Mouse (Mus musculus) embryonic facial prominence, embryonic 14.5 days (tissue): ENCODE results near the gene Foxk1. TPM values are rescaled to one million over a fixed set of nuclear protein-coding genes. Genes with fewer than 3 reads are reported as not detected.
A peak's percentile ranks its signal among the peaks of the same experiment; 100 is the strongest.

Source experiments
- ATAC-seq: fragments of 200-750 bp; cut with Nextera tagmentation; 2 replicates; pipeline ENCODE4 v1.8.0; 2017; ENCODE audit warnings: low read depth, moderate number of reproducible peaks, moderate TSS enrichment
- DNase-seq: peaks from one replicate; pipeline ENCODE4 v3.0.0-alpha.2; 2015; ENCODE audit warnings: low spot score
- H3K27ac ChIP-seq: fragments of 300-500 bp; sonication (generic); replicated peaks from 2 replicates; pipeline ENCODE4 v1.5.1; 2014; ENCODE audit warnings: low read depth, mild to moderate bottlenecking, low read length, moderate library complexity
- H3K27me3 ChIP-seq: fragments of 300-500 bp; sonication (generic); replicated peaks from 2 replicates; pipeline ENCODE4 v1.6.1; 2014; ENCODE audit warnings: low read length; ENCODE audit not compliant: control insufficient read depth, insufficient read depth
- H3K36me3 ChIP-seq: fragments of 300-500 bp; sonication (generic); 2 replicates; pipeline ENCODE4 v1.6.1; 2014; ENCODE audit warnings: low read length, mixed read lengths; ENCODE audit not compliant: control insufficient read depth, insufficient read depth
- H3K4me1 ChIP-seq: fragments of 300-500 bp; sonication (generic); 2 replicates; pipeline ENCODE4 v1.6.1; 2014; ENCODE audit warnings: antibody characterized with exemption, low read length; ENCODE audit not compliant: control insufficient read depth, insufficient read depth
- H3K4me2 ChIP-seq: fragments of 300-500 bp; sonication (generic); 2 replicates; pipeline ENCODE4 v1.6.1; 2014; ENCODE audit warnings: low read depth, mild to moderate bottlenecking, low read length, moderate library complexity, mixed read lengths
- H3K4me3 ChIP-seq: fragments of 300-500 bp; sonication (generic); 2 replicates; pipeline ENCODE4 v1.5.1; 2014; ENCODE audit warnings: low read depth, mild to moderate bottlenecking, low read length
- H3K9ac ChIP-seq: fragments of 300-500 bp; sonication (generic); 2 replicates; pipeline ENCODE4 v1.6.1; 2014; ENCODE audit warnings: low read depth, mild to moderate bottlenecking, low read length, moderate library complexity, mixed read lengths
- H3K9me3 ChIP-seq: fragments of 300-500 bp; sonication (generic); 2 replicates; pipeline ENCODE4 v1.6.1; 2016; ENCODE audit warnings: low read length; ENCODE audit not compliant: control insufficient read depth
- WGBS: fragments of 180-500 bp; shearing (Covaris S2); extraction: QIAGEN DNeasy Blood & Tissue Kit; methylation state at CpG from one replicate; pipeline ENCODE4 v1.1.7; 2014; 5-methylcytosine and 5-hydroxymethylcytosine counted together
- polyA plus RNA-seq: library from polyadenylated mRNA; unstranded; fragments of >200 nt; fragmentation: Nextera tagmentation; extraction: Ambion mirVana; gene quantifications from 2 replicates; pipeline ENCODE4 v1.2.1, GENCODE M21; 2014

Gene Foxk1
- polyA plus RNA-seq, 1 experiment from 2014 or later = 7.5 TPM

DNA sequence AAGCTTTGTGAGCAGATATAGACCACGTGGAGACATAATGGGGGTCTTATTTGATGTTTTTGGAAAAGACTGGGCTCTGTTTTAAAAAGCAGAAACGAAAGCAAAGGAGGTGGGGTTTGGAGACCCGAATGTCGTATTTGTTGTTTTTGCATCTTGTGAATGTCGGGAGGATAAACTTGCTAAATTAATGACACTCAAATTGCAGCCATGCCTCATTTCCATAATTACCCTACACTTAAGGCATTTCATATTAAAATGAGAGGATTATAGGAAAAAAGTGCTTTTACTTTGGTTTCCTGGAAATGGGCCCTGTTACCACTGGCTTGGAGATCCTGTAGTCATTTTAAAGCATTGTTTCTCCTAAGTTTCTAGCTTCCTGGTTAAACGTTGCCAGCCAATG, 7.9 kb downstream of the Foxk1 start:
- peaks cover 16% of the 10 kb centered on the region; the same call in 1 of the 2 replicates for H3K36me3 ChIP-seq
- peaks cover 30% of the 10 kb centered on the region for H3K4me1 ChIP-seq
- no peak for ATAC-seq
- no peak for DNase-seq
- H3K27ac ChIP-seq = no peak overlapping the region
- no peaks in the 10 kb centered on the region for H3K9me3 ChIP-seq
- no peak overlapping the region for H3K4me2 ChIP-seq
- no peaks in the 10 kb centered on the region for H3K27me3 ChIP-seq
- no peak overlapping the region for H3K4me3 ChIP-seq
- WGBS = 47% methylated on average over 6 of the region's 6 CpGs
- no peak overlapping the region for H3K9ac ChIP-seq

DNA sequence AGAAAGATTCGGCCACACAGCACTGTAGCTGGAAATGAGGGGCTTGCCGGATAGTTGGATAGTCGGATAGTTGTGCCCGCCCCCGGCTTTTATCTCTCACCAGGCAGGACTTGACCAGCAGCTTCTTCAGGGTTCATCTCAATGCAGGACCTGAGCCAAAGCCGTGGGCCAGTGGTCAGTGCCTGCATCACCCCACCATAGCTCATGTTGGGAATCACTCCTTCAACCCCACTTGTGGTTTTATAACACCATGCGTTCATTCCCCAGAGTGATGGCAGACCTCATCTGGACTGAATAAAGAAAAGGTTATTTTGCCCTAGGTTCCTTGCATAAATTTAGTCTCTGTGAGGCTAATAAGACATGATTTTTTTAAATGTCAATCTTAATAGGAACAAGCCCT, 9.1 kb downstream of the Foxk1 start:
- Histone ChIP-seq H3K4me1 (peaks cover 26% of the 10 kb centered on the region), H3K27ac (peak overlapping the region; percentile 71)

GRCm38 (mm10) chr5:142412678-142413385, 11.5 kb downstream of the Foxk1 start:
- 58% methylated on average over 6 of the region's 6 CpGs for WGBS
- H3K36me3 ChIP-seq = peaks cover 8% of the 10 kb centered on the region; the same call in 1 of the 2 replicates
- no peaks in the 10 kb centered on the region for H3K27me3 ChIP-seq
- H3K4me3 ChIP-seq = no peak overlapping the region
- H3K4me1 ChIP-seq = peaks cover 27% of the 10 kb centered on the region
- DNase-seq (peak; percentile 59), ATAC-seq (no peak)
- no peaks in the 10 kb centered on the region for H3K9me3 ChIP-seq
- no peak overlapping the region for H3K4me2 ChIP-seq
- H3K27ac ChIP-seq = 0 out of 2 replicates have a peak overlapping the region, but pooled peaks have one; percentile 28
- H3K9ac ChIP-seq = no peak overlapping the region

More for the DNA sequence above, 9.1 kb downstream of the Foxk1 start:
- ATAC-seq (no peak), DNase-seq (no peak)
- peak overlapping the region; percentile 39; the same call in 1 of the 2 replicates for H3K9ac ChIP-seq
- H3K9me3 ChIP-seq = no peaks in the 10 kb centered on the region
- H3K4me3 ChIP-seq = no peak overlapping the region
- WGBS = 27% methylated on average over 7 of the region's 7 CpGs
- peaks cover 8% of the 10 kb centered on the region; the same call in 1 of the 2 replicates for H3K36me3 ChIP-seq
- H3K27me3 ChIP-seq = no peaks in the 10 kb centered on the region
- H3K4me2 ChIP-seq = no peak overlapping the region

DNA sequence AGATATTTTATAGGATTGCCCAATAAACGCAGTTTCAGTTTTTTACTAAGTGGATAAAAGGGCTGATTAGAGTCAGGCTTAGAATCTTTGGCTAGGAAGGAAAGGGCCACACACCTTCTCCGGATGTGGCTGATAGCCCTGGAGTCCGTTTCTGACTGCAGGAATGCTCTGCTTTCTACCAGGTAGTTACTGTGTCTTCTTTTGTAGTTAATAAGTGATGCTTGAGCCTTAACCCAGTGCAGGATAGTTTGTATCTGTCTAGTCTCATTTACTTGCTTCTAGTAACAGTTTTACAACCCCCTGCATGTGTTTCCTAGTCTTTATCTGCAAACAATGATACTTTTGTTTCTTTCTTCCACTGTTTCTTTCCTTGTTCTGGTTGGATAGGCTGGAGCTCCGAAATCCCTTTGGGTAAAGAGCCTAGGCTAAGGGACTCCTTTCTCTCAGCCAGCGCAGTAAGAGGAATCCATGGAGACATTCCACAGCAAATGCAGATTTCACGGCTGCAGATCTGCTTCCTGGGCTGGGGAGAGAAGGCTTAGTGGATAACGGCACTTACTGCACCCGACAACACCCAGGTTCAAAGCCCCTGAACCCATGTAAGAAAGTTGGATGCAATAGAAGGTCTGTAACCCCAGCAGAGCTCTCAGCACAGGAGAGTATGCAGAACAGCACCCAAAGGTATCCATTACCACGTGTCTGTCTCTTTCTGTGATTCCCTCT, 12.6 kb downstream of the Foxk1 start:
- Histone ChIP-seq H3K27ac (peak overlapping the region; percentile 42; the same call in 1 of the 2 replicates), H3K4me2 (no peak overlapping the region), H3K9ac (no peak overlapping the region), H3K9me3 (no peaks in the 10 kb centered on the region), H3K4me1 (peaks cover 24% of the 10 kb centered on the region), H3K27me3 (no peaks in the 10 kb centered on the region), H3K36me3 (peaks cover 8% of the 10 kb centered on the region; the same call in 1 of the 2 replicates), H3K4me3 (no peak overlapping the region)
- DNase-seq (peak; percentile 65), ATAC-seq (no peak)
- 24% methylated on average over 9 of the region's 9 CpGs for WGBS

GRCm38 (mm10) chr5:142415401-142415800, 14.1 kb downstream of the Foxk1 start:
- no peak for DNase-seq
- 70% methylated on average over 6 of the region's 6 CpGs for WGBS
- H3K9ac ChIP-seq = no peak overlapping the region
- peaks cover 10% of the 10 kb centered on the region for H3K4me1 ChIP-seq
- peaks cover 17% of the 10 kb centered on the region; the same call in 1 of the 2 replicates for H3K36me3 ChIP-seq
- H3K27ac ChIP-seq = no peak overlapping the region
- H3K4me3 ChIP-seq = no peak overlapping the region
- no peaks in the 10 kb centered on the region for H3K9me3 ChIP-seq
- no peak for ATAC-seq
- H3K4me2 ChIP-seq = no peak overlapping the region
- no peaks in the 10 kb centered on the region for H3K27me3 ChIP-seq

DNA sequence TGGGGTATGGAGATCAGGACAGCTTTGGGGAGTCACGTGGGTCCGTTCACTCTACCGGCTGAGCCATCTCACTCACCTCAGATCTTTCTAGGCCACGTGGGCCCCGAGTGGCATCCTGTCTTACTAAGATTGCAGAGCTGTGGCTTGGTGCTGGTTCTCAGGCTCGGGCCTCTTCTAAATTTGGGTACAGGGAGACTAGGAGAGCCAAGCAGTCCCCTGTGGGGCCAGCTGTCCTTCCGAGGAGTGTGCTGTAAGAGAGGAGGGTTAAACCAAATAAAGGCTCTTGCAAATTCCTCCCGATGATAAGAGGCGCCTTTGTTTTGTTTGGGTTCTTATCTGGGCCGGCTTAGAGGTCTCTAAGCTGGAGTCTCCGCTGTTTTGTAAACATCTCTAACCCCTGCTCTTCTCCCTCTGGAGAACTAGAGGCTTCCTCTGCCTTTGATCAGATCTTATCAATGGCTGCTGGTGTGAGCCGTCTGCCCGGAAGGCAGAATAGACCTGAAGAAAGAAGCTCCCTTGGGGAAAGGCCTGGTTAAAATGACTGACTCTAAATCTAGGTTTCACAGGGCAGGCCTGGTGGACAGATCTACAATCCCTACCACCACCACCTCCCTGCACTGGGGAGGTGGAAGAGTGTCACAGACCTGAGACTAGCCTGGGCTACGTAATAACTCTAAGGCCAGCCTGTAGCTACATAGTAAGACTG, 14.9 kb downstream of the Foxk1 start:
- H3K9me3 ChIP-seq = no peaks in the 10 kb centered on the region
- peaks cover 6% of the 10 kb centered on the region for H3K4me1 ChIP-seq
- ATAC-seq (0 out of 2 replicates have a peak, but pooled peaks have one; percentile 8), DNase-seq (peak; percentile 31)
- H3K4me3 ChIP-seq = no peak overlapping the region
- H3K27me3 ChIP-seq = no peaks in the 10 kb centered on the region
- no peak overlapping the region for H3K4me2 ChIP-seq
- H3K27ac ChIP-seq = no peak overlapping the region
- peaks cover 21% of the 10 kb centered on the region; the same call in 1 of the 2 replicates for H3K36me3 ChIP-seq
- H3K9ac ChIP-seq = no peak overlapping the region; the same call in 1 of the 2 replicates
- 24% methylated on average over 14 of the region's 14 CpGs for WGBS

GRCm38 (mm10) chr5:142417104-142417503, 15.8 kb downstream of the Foxk1 start:
- no peaks in the 10 kb centered on the region for H3K9me3 ChIP-seq
- no peak overlapping the region for H3K27ac ChIP-seq
- peaks cover 27% of the 10 kb centered on the region; the same call in 1 of the 2 replicates for H3K36me3 ChIP-seq
- H3K9ac ChIP-seq = no peak overlapping the region
- no peak overlapping the region for H3K4me3 ChIP-seq
- no peak overlapping the region for H3K4me2 ChIP-seq
- no peak for ATAC-seq
- 73% methylated on average over 3 of the region's 3 CpGs for WGBS
- H3K4me1 ChIP-seq = peaks cover 6% of the 10 kb centered on the region
- no peak for DNase-seq
- no peaks in the 10 kb centered on the region for H3K27me3 ChIP-seq

DNA sequence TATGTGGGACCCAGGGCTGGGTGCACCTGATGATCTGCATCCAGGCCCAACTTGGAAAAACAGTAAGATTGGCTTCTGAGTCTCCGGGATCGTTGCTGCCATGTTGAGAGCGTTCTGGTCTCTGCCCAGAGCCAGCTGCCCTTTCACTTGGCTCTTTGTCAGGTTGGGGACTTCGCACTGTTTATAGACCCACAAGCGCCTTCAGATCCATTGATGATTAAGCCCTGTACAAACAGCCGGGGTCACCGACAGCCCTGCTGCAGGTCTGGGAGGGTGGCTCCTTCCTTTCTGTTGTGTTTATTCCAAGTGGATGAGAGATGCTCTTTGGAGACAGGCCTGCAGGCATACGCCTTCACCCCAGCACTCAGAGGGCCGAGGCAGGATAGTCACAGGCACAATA, 16.6 kb downstream of the Foxk1 start:
- peaks cover 29% of the 10 kb centered on the region; the same call in 1 of the 2 replicates for H3K36me3 ChIP-seq
- H3K4me2 ChIP-seq = no peak overlapping the region
- no peak overlapping the region for H3K4me3 ChIP-seq
- H3K27ac ChIP-seq = no peak overlapping the region
- no peak overlapping the region for H3K9ac ChIP-seq
- no peak for DNase-seq
- WGBS = 70% methylated on average over 9 of the region's 9 CpGs
- no peaks in the 10 kb centered on the region for H3K9me3 ChIP-seq
- no peak for ATAC-seq
- peaks cover 6% of the 10 kb centered on the region for H3K4me1 ChIP-seq
- H3K27me3 ChIP-seq = no peaks in the 10 kb centered on the region
